Mouse (Mus musculus) CH12.LX (cell line): ENCODE measurements around the gene Fbxo22. TPM values are rescaled to one million over a fixed set of nuclear protein-coding genes. Genes with fewer than 3 reads are reported as not detected.

Experiments
- DNase-seq: peaks from one replicate; pipeline ENCODE4 v3.0.0-alpha.2; 2013; ENCODE audit errors: extremely low read depth
- H3K27ac ChIP-seq: 2 replicates; pipeline ENCODE4 v1.5.1; 2012; ENCODE audit warnings: low read depth, mild to moderate bottlenecking, control low read depth, moderate library complexity; ENCODE audit not compliant: insufficient read depth
- H3K27me3 ChIP-seq: replicated peaks from 2 replicates; pipeline ENCODE3; 2012; ENCODE audit warnings: inconsistent platforms
- H3K36me3 ChIP-seq, 2 experiments: replicated peaks in 1 of 2; 2 replicates each; pipeline versions ENCODE3 to v1.6.1; 2012; ENCODE audit warnings: inconsistent platforms in 1 of 2, low read length in 1 of 2, mild to moderate bottlenecking in 1 of 2, mixed read lengths in 1 of 2, moderate library complexity in 1 of 2; ENCODE audit not compliant: control insufficient read depth in 1 of 2, insufficient read depth in 1 of 2
- H3K4me1 ChIP-seq, 2 experiments: 2 replicates each; pipeline ENCODE4 v1.6.1; 2012; ENCODE audit warnings: inconsistent platforms in 1 of 2, moderate library complexity in 1 of 2; ENCODE audit not compliant: insufficient read depth in 2 of 2, control insufficient read depth in 1 of 2
- H3K4me2 ChIP-seq: 2 replicates; pipeline ENCODE4 v1.6.1; 2012; ENCODE audit warnings: low read depth, mild to moderate bottlenecking, control low read depth; ENCODE audit not compliant: poor library complexity, insufficient read depth, severe bottlenecking
- H3K4me3 ChIP-seq, 3 experiments: fragments of 150-350 bp in 1 of 3; sonication (generic) in 1 of 3; replicated peaks in 1 of 3; 2 replicates each; pipeline versions ENCODE3 to v1.5.1; 2011 to 2012; ENCODE audit warnings: low read depth in 2 of 3, low read length in 2 of 3, mild to moderate bottlenecking in 2 of 3, moderate library complexity in 2 of 3, control low read depth in 1 of 3, improper control_type of control experiment in 1 of 3, inconsistent platforms in 1 of 3, mixed read lengths in 1 of 3; ENCODE audit not compliant: poor library complexity in 1 of 3
- H3K79me2 ChIP-seq: replicated peaks from 2 replicates; pipeline ENCODE4 v1.6.1; 2012; ENCODE audit warnings: mild to moderate bottlenecking, moderate library complexity; ENCODE audit not compliant: control insufficient read depth, poor library complexity, insufficient read depth, severe bottlenecking; ENCODE audit errors: extremely low read depth
- H3K9ac ChIP-seq: 2 replicates; pipeline ENCODE4 v1.6.1; 2012; ENCODE audit warnings: low read depth, mild to moderate bottlenecking, control low read depth, moderate library complexity; ENCODE audit not compliant: insufficient read depth
- H3K9me3 ChIP-seq: replicated peaks from 2 replicates; pipeline ENCODE3; 2012; ENCODE audit warnings: low read length, inconsistent platforms, mixed read lengths
- BHLHE40 ChIP-seq: IDR thresholded peaks from 2 replicates; pipeline ENCODE4 v1.6.1; 2011; ENCODE audit warnings: mild to moderate bottlenecking, low read depth, low read length, improper control_type of control experiment
- CHD1 ChIP-seq: IDR thresholded peaks from 2 replicates; pipeline ENCODE4 v1.6.1; 2012; ENCODE audit warnings: low read depth, low read length, improper control_type of control experiment, inconsistent platforms
- CHD2 ChIP-seq: IDR thresholded peaks from 2 replicates; pipeline ENCODE4 v1.6.1; 2011; ENCODE audit warnings: low read length, improper control_type of control experiment
- CTCF ChIP-seq, 2 experiments: IDR thresholded peaks in 1 of 2; conservative IDR thresholded peaks in 1 of 2; 2 replicates each; pipeline ENCODE4 v1.5.1; 2011 to 2012; ENCODE audit warnings: low read depth in 2 of 2, low read length in 2 of 2, improper control_type of control experiment in 1 of 2, inconsistent platforms in 1 of 2, mild to moderate bottlenecking in 1 of 2, moderate library complexity in 1 of 2
- E2F4 ChIP-seq: IDR thresholded peaks from 2 replicates; pipeline ENCODE4 v1.6.1; 2011; ENCODE audit warnings: low read depth, low read length, improper control_type of control experiment; ENCODE audit not compliant: insufficient replicate concordance
- ELF1 ChIP-seq: IDR thresholded peaks from 2 replicates; pipeline ENCODE4 v1.6.1; 2014; ENCODE audit warnings: low read depth, mild to moderate bottlenecking, inconsistent platforms, low read length, improper control_type of control experiment
- EP300 ChIP-seq: IDR thresholded peaks from 2 replicates; pipeline ENCODE4 v1.6.1; 2011; ENCODE audit warnings: low read length, improper control_type of control experiment
- ETS1 ChIP-seq: conservative IDR thresholded peaks from 2 replicates; pipeline ENCODE4 v1.6.1; 2012; ENCODE audit warnings: low read depth, mild to moderate bottlenecking, inconsistent platforms, low read length, improper control_type of control experiment, moderate library complexity
- GABPA ChIP-seq: IDR thresholded peaks from 2 replicates; pipeline ENCODE4 v1.6.1; 2012; ENCODE audit warnings: low read depth, low read length, improper control_type of control experiment, inconsistent platforms; ENCODE audit not compliant: insufficient replicate concordance
- HCFC1 ChIP-seq: IDR thresholded peaks from 2 replicates; pipeline ENCODE4 v1.6.1; 2012; ENCODE audit warnings: low read depth, mild to moderate bottlenecking, inconsistent platforms, low read length, improper control_type of control experiment
- IRF4 ChIP-seq: IDR thresholded peaks from 2 replicates; pipeline ENCODE4 v1.6.1; 2014; ENCODE audit warnings: low read depth, mild to moderate bottlenecking, inconsistent platforms, low read length, improper control_type of control experiment
- JUN ChIP-seq: IDR thresholded peaks from 2 replicates; pipeline ENCODE4 v1.6.1; 2011; ENCODE audit warnings: low read depth, mild to moderate bottlenecking, low read length, improper control_type of control experiment, moderate library complexity; ENCODE audit not compliant: insufficient read depth
- JUND ChIP-seq: conservative IDR thresholded peaks from 2 replicates; pipeline ENCODE4 v1.6.1; 2011; ENCODE audit warnings: low read depth, low read length, improper control_type of control experiment
- KAT2A ChIP-seq: IDR thresholded peaks from 2 replicates; pipeline ENCODE4 v1.6.1; 2012; ENCODE audit warnings: low read length, improper control_type of control experiment, inconsistent platforms; ENCODE audit not compliant: insufficient replicate concordance
- MAFK ChIP-seq: IDR thresholded peaks from 2 replicates; pipeline ENCODE4 v1.6.1; 2011; ENCODE audit warnings: low read length, improper control_type of control experiment; ENCODE audit not compliant: insufficient replicate concordance
- MAX ChIP-seq: IDR thresholded peaks from 2 replicates; pipeline ENCODE4 v1.6.1; 2011; ENCODE audit warnings: low read length, improper control_type of control experiment
- MAZ ChIP-seq: IDR thresholded peaks from 2 replicates; pipeline ENCODE4 v1.6.1; 2012; ENCODE audit warnings: low read depth, mild to moderate bottlenecking, inconsistent platforms, low read length, improper control_type of control experiment, moderate library complexity
- MEF2A ChIP-seq: IDR thresholded peaks from 2 replicates; pipeline ENCODE4 v1.6.1; 2014; ENCODE audit warnings: low read depth, mild to moderate bottlenecking, inconsistent platforms, low read length, improper control_type of control experiment, borderline replicate concordance
- MXI1 ChIP-seq: IDR thresholded peaks from 2 replicates; pipeline ENCODE4 v1.6.1; 2011; ENCODE audit warnings: mild to moderate bottlenecking, low read depth, low read length, improper control_type of control experiment
- MYC ChIP-seq: IDR thresholded peaks from 2 replicates; pipeline ENCODE4 v1.6.1; 2011; ENCODE audit warnings: low read depth, mild to moderate bottlenecking, improper control_type of control experiment, low read length
- NELFE ChIP-seq: IDR thresholded peaks from 2 replicates; pipeline ENCODE4 v1.6.1; 2011; ENCODE audit warnings: low read depth, low read length, improper control_type of control experiment
- NRF1 ChIP-seq: IDR thresholded peaks from 2 replicates; pipeline ENCODE4 v1.6.1; 2014; ENCODE audit warnings: low read depth, mild to moderate bottlenecking, inconsistent platforms, low read length, improper control_type of control experiment, moderate library complexity
- PAX5 ChIP-seq: IDR thresholded peaks from 2 replicates; pipeline ENCODE4 v1.6.1; 2012; ENCODE audit warnings: low read length, inconsistent platforms, mixed read lengths
- POLR2A ChIP-seq: IDR thresholded peaks from 2 replicates; pipeline ENCODE4 v1.6.1; 2011; ENCODE audit warnings: low read depth, mild to moderate bottlenecking, improper control_type of control experiment, low read length
- POLR2AphosphoS2 ChIP-seq: IDR thresholded peaks from 2 replicates; pipeline ENCODE4 v1.6.1; 2011; ENCODE audit warnings: low read depth, low read length, improper control_type of control experiment
- RAD21 ChIP-seq: IDR thresholded peaks from 2 replicates; pipeline ENCODE4 v1.6.1; 2011; ENCODE audit warnings: low read depth, mild to moderate bottlenecking, low read length, improper control_type of control experiment, moderate library complexity
- RCOR1 ChIP-seq: conservative IDR thresholded peaks from 2 replicates; pipeline ENCODE4 v1.6.1; 2012; ENCODE audit warnings: low read depth, mild to moderate bottlenecking, inconsistent platforms, low read length, improper control_type of control experiment
- SIN3A ChIP-seq: IDR thresholded peaks from 2 replicates; pipeline ENCODE4 v1.6.1; 2012; ENCODE audit warnings: low read length, improper control_type of control experiment, inconsistent platforms
- SMC3 ChIP-seq: IDR thresholded peaks from 2 replicates; pipeline ENCODE4 v1.6.1; 2011; ENCODE audit warnings: low read depth, low read length, improper control_type of control experiment
- TBP ChIP-seq: conservative IDR thresholded peaks from 2 replicates; pipeline ENCODE4 v1.6.1; 2011; ENCODE audit warnings: low read depth, low read length, improper control_type of control experiment
- TCF12 ChIP-seq: IDR thresholded peaks from 2 replicates; pipeline ENCODE4 v1.6.1; 2014; ENCODE audit warnings: low read depth, mild to moderate bottlenecking, inconsistent platforms, low read length, improper control_type of control experiment
- UBTF ChIP-seq: IDR thresholded peaks from 2 replicates; pipeline ENCODE4 v1.6.1; 2012; ENCODE audit warnings: low read depth, mild to moderate bottlenecking, inconsistent platforms, low read length, improper control_type of control experiment, moderate library complexity
- USF1 ChIP-seq: IDR thresholded peaks from 2 replicates; pipeline ENCODE4 v1.6.1; 2014; ENCODE audit warnings: low read depth, mild to moderate bottlenecking, inconsistent platforms, low read length, improper control_type of control experiment
- USF2 ChIP-seq: conservative IDR thresholded peaks from 2 replicates; pipeline ENCODE4 v1.6.1; 2011; ENCODE audit warnings: low read depth, low read length, improper control_type of control experiment
- ZC3H11A ChIP-seq: IDR thresholded peaks from 2 replicates; pipeline ENCODE4 v1.6.1; 2012; ENCODE audit warnings: low read depth, mild to moderate bottlenecking, inconsistent platforms, low read length, improper control_type of control experiment
- ZKSCAN1 ChIP-seq: IDR thresholded peaks from 2 replicates; pipeline ENCODE4 v1.6.1; 2012; ENCODE audit warnings: low read depth, inconsistent platforms, low read length, improper control_type of control experiment, borderline replicate concordance
- ZMIZ1 ChIP-seq: IDR thresholded peaks from 2 replicates; pipeline ENCODE4 v1.6.1; 2012; ENCODE audit warnings: low read depth, mild to moderate bottlenecking, inconsistent platforms, low read length, improper control_type of control experiment
- ZNF384 ChIP-seq: IDR thresholded peaks from 2 replicates; pipeline ENCODE4 v1.6.1; 2012; ENCODE audit warnings: low read depth, low read length, improper control_type of control experiment, inconsistent platforms
- dilution Hi-C: fragments of 300-500 bp; cut with MboI; formaldehyde crosslinking; loops from 2 replicates; pipeline ENCODE4 v1.14.3; 2020; ENCODE audit warnings: low sequenced_read_pairs; ENCODE audit not compliant: extremely low pct_unique_long_range_greater_than_20kb, extremely low pct_ligation_motif_present
- in situ Hi-C: fragments of 300-500 bp; cut with MboI; formaldehyde crosslinking; loops from 3 replicates; pipeline ENCODE4 v1.14.3; 2019; ENCODE audit warnings: low sequenced_read_pairs, low pct_ligation_motif_present, low pct_unique_long_range_greater_than_20kb, mixed read lengths
- polyA plus RNA-seq: library from polyadenylated mRNA; unstranded; fragments of >175 nt; gene quantifications from 2 replicates; pipeline ENCODE4 v1.2.1, GENCODE M21; 2012; ENCODE audit warnings: low read depth; ENCODE audit not compliant: insufficient read length
- total RNA-seq, 2 experiments: library from RNA; depleted of rRNA; stranded (reverse); fragments of 300-350 nt in 1 of 2; fragments of >200 nt in 1 of 2; gene quantifications; 2 replicates each; pipeline ENCODE4 v1.2.3; 2012 to 2014

Fbxo22 gene
- total and polyA plus RNA-seq, 3 experiments, result 21.4 to 41.8 (median 38.5) TPM

DNA sequence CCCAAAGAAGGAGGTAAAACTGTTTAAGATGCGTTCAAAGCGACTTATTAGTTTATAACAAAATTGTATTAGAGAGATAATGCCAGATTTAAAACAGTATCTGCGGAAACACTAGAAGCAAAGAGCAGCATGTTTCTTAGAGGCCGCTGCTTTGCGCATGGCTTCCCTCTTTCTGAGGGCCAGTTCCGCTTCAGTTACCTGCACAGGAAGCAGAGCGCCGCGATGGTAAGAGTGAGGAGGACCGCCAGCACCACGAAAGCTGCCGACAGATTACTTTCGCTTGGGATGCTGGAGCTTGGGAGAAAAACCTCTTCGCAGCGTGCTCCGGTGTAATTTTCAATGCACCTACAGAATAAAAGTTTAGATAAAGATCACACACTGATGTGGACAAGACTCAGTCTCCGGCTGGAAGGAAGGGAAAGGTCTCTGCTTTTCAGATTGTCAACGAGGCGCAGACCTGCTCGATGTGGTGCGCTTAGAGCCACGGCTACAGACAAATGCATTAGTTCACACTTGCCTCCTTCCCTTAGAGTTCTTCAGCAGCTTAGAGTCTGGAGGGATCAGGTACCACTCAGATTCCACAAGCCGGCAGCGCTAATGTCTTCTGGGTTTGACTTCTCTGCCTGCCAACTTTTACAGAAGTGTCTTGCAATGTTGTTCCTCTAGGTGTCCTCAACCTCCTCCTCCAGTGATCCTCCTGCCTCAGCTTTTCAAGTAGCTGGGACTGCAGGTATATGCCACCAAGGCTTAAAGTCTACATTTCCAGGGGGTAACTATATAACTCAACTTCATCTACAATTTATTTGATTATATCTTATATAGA, 33.3 kb downstream of the Fbxo22 start:
- H3K79me2 ChIP-seq, result no peaks in the 10 kb centered on the region
- peak; percentile 74 for DNase-seq
- no peak overlapping the region for H3K27ac ChIP-seq
- H3K4me2 ChIP-seq, result peak overlapping the region; percentile 95
- no peaks in the 10 kb centered on the region for H3K27me3 ChIP-seq
- TF ChIP-seq ZC3H11A (no peak), KAT2A (no peak), MAZ (no peak), GABPA (no peak), RAD21 (peak; percentile 53), TCF12 (peak; percentile 77), UBTF (no peak), SMC3 (peak; percentile 47), ELF1 (peak; percentile 64), MXI1 (no peak), ZNF384 (no peak), E2F4 (no peak), CHD1 (no peak), USF1 (no peak), POLR2A (peak; percentile 61), MAFK (0 out of 2 replicates have a peak, but pooled peaks have one; percentile 18), USF2 (no peak), CTCF (conservative IDR thresholded peaks at IDR 0.05 in 1 of 2, IDR thresholded peaks at IDR 0.05 in 1 of 2; ENCODE audit: low read depth in 2 of 2, low read length in 2 of 2) (peak; percentile 15 to 70; a peak in 3 of 4 replicates), NRF1 (peak; percentile 51), NELFE (no peak), TBP (peak; percentile 68; the same call in 1 of the 2 replicates), RCOR1 (no peak), MEF2A (no peak), JUND (no peak), EP300 (no peak), ZKSCAN1 (no peak), ZMIZ1 (no peak), CHD2 (no peak), HCFC1 (no peak; the same call in 1 of the 2 replicates), MAX (no peak; the same call in 1 of the 2 replicates), SIN3A (no peak), POLR2AphosphoS2 (no peak), MYC (peak; percentile 41; the same call in 1 of the 2 replicates), JUN (no peak), BHLHE40 (no peak), ETS1 (no peak), PAX5 (no peak), IRF4 (no peak; the same call in 1 of the 2 replicates)
- in situ Hi-C loops, result no loop called here
- H3K9me3 ChIP-seq, result no peaks in the 10 kb centered on the region
- H3K4me3 ChIP-seq, result peak overlapping the region; percentile 45 to 64 (median 58)
- H3K36me3 ChIP-seq, result no peaks in the 10 kb centered on the region
- peaks cover 2 to 9% of the 10 kb centered on the region in 2 experiments; a peak in 3 of 4 replicates for H3K4me1 ChIP-seq
- dilution Hi-C loops, result no loop called here
- peak overlapping the region; percentile 57 for H3K9ac ChIP-seq
